Mouse (Mus musculus) retina, postnatal 1 day (tissue): ENCODE results near the gene Ubr3.
"Not testable (repeated sequence)": the region's sequence is repeated elsewhere in the genome, so short reads cannot be mapped to it uniquely, and the experiment has no call there.

Source experiments
- DNase-seq: peaks from one replicate; pipeline ENCODE4 v3.0.0-alpha.2; 2012

The Ubr3 gene

GRCm38 (mm10) chr2:69897039-69897617 is at the start of gene Ubr3:
TSS of gene Ubr3 (plus strand) at chr2:69897246.
- peak; percentile 97 for DNase-seq

GRCm38 (mm10) chr2:69849215-69849614 is 47.8 kb upstream of the Ubr3 start:
- DNase-seq: no peak

GRCm38 (mm10) chr2:69851427-69852058 is 45.5 kb upstream of the Ubr3 start:
- DNase-seq: no peak

GRCm38 (mm10) chr2:69856392-69856791 is 40.7 kb upstream of the Ubr3 start:
- no peak for DNase-seq

GRCm38 (mm10) chr2:69857882-69858281 is 39.2 kb upstream of the Ubr3 start:
- DNase-seq: peak; percentile 51

GRCm38 (mm10) chr2:69860972-69861452 is 36.0 kb upstream of the Ubr3 start:
- no peak for DNase-seq

GRCm38 (mm10) chr2:69861485-69862091 is 35.5 kb upstream of the Ubr3 start, which contains the start of gene Ssb:
TSS of gene Ssb (plus strand) at chr2:69861562.
- DNase-seq: peak; percentile 95

GRCm38 (mm10) chr2:69862117-69862657 is 34.9 kb upstream of the Ubr3 start:
- no peak for DNase-seq

GRCm38 (mm10) chr2:69883990-69884391 is 13.1 kb upstream of the Ubr3 start:
- DNase-seq: no peak

- DNase-seq: no peak
Measured at GRCm38 (mm10) chr2:69884581-69884980, 12.5 kb upstream of the Ubr3 start.

GRCm38 (mm10) chr2:69885050-69885449 is 12.0 kb upstream of the Ubr3 start:
- no peak for DNase-seq

GRCm38 (mm10) chr2:69885451-69886305 is 11.4 kb upstream of the Ubr3 start, which contains the start of gene Mettl5:
TSS of gene Mettl5 (minus strand) at chr2:69885615.
- peak; percentile 91 for DNase-seq

GRCm38 (mm10) chr2:69888957-69889356 is 8.1 kb upstream of the Ubr3 start:
- no peak for DNase-seq

- no peak for DNase-seq
Measured at GRCm38 (mm10) chr2:69890843-69891242, 6.2 kb upstream of the Ubr3 start.

GRCm38 (mm10) chr2:69893145-69893544 is 3.9 kb upstream of the Ubr3 start:
- no peak for DNase-seq

- no peak for DNase-seq
Measured at GRCm38 (mm10) chr2:69893891-69894290, 3.2 kb upstream of the Ubr3 start.

- DNase-seq: no peak
Measured at GRCm38 (mm10) chr2:69895502-69896223, 1.4 kb upstream of the Ubr3 start.

GRCm38 (mm10) chr2:69896224-69896581 is 843 bp upstream of the Ubr3 start:
- no peak for DNase-seq

- peak; percentile 75 for DNase-seq
Measured at GRCm38 (mm10) chr2:69897618-69898575, 851 bp downstream of the Ubr3 start.

GRCm38 (mm10) chr2:69903541-69903940 is 6.5 kb downstream of the Ubr3 start:
- DNase-seq: no peak

GRCm38 (mm10) chr2:69907394-69907793 is 10.3 kb downstream of the Ubr3 start:
- DNase-seq: not testable (repeated sequence)
